Mouse (Mus musculus) adrenal gland (tissue): ENCODE measurements at regions not wholly inside any gene's neighbourhood (a gene's known extent, or its start where the extent isn't known, plus 50 kb on each side); places are given as distances from the start of the nearest gene placed in this dataset.

Experiments used
- intact Hi-C: fragments of 180-260 bp; cut with DNase I; formaldehyde crosslinking; loops from one replicate; pipeline ENCODE4 v1.15.1; 2025

GRCm38 (mm10) chr17:84031833-84032232 is 155.9 kb downstream of the Zfp36l2 start:
- intact Hi-C loops, result no loop called here

GRCm38 (mm10) chr17:84031381-84031780 is 156.4 kb downstream of the Zfp36l2 start:
- intact Hi-C loops, result no loop called here

GRCm38 (mm10) chr17:84030699-84031098 is 157.0 kb downstream of the Zfp36l2 start:
- intact Hi-C loops, result no loop called here

- intact Hi-C loops, result loop anchor here (1.0 to 10.0 kb wide), 3 partner anchors 86 to 366 kb away; no protein-coding TSS in a partner anchor
Measured at GRCm38 (mm10) chr17:84028157-84028970, 159.4 kb downstream of the Zfp36l2 start.

- intact Hi-C loops, result loop anchor here (10.0 kb wide), 1 partner anchor 368 kb away; no protein-coding TSS in a partner anchor
Measured at GRCm38 (mm10) chr17:84027275-84027674, 160.5 kb downstream of the Zfp36l2 start.

- intact Hi-C loops, result loop anchor here (10.0 kb wide), 1 partner anchor 369 kb away; no protein-coding TSS in a partner anchor
Measured at GRCm38 (mm10) chr17:84026110-84026509, 161.6 kb downstream of the Zfp36l2 start.

DNA sequence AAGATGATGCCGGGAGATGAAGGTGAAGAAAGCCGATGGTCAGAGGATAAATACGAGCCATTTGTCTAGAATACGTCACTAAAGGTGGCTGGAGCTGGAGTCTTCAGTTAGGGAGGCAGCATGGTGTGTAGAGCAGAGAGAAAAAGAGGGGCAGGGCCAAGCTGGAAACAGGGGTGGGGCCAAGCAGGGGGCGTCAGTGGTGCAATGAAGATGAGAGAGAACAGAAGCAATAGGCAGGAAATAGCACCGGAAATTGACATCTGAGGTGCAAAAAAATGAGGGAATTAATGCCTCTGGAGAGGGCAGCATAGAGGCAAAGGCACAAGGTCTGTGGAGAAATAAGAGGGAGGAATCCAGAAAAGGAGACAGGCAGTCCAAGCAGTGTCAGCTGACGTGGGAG is 165.4 kb downstream of the Zfp36l2 start:
- intact Hi-C loops, result loop anchor here (10.0 kb wide), 1 partner anchor 372 kb away; no protein-coding TSS in a partner anchor

GRCm38 (mm10) chr17:84018817-84019216 is 168.9 kb downstream of the Zfp36l2 start:
- intact Hi-C loops, result loop anchor here (10.0 kb wide), 1 partner anchor 124 kb away; no protein-coding TSS in a partner anchor

- intact Hi-C loops, result loop anchor here (10.0 kb wide), 1 partner anchor 123 kb away; no protein-coding TSS in a partner anchor
Measured at GRCm38 (mm10) chr17:84017891-84018290, 169.9 kb downstream of the Zfp36l2 start.

GRCm38 (mm10) chr17:84014287-84015039 is 166.7 kb upstream of the Haao start:
- intact Hi-C loops, result loop anchor here (10.0 kb wide), 1 partner anchor 120 kb away; no protein-coding TSS in a partner anchor

- intact Hi-C loops, result loop anchor here (10.0 kb wide), 1 partner anchor 116 kb away; no protein-coding TSS in a partner anchor
Measured at GRCm38 (mm10) chr17:84010492-84011060, 162.8 kb upstream of the Haao start.

DNA sequence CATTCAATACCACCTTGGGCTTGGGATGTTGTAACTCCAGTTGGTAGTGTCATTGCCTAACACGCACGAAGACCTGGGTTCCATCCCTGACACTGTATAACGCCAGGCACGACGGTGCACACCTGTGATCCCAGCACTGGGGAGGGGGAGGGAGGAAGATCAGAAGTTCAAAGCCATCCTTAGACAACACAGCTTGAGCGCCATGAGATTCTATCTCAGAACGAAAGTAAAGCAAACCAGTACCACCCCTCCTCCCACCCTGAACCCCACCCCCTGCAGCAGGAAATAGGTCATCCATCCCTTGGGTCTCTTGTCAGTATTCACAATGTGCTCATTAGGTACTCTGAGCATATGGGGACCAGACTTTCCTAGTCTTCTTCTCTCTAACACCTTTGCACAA is 162.2 kb upstream of the Haao start:
- intact Hi-C loops, result loop anchor here (10.0 kb wide), 1 partner anchor 115 kb away; no protein-coding TSS in a partner anchor

DNA sequence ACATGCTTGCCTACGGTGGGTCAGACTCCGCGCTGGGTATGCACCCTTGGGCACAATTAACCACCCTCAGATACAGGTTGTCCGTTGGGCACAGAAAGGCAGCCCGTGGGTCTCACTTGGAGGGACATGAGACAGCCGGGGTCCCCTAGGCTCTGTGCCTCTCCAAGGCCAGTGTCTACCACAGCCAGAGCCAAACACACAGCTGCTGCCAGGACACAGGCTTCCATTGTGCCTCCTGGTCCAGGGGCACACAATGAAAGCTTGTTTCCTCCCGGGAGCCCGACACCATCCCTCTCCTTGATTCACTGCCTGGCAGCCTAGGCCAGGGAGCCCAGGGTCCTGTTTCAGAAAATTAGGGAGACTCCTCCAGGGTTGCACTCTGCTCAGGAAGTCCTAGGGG is 161.4 kb upstream of the Haao start:
- intact Hi-C loops, result no loop called here

- intact Hi-C loops, result no loop called here
Measured at GRCm38 (mm10) chr17:84008682-84009052, 160.9 kb upstream of the Haao start.

- intact Hi-C loops, result no loop called here
Measured at GRCm38 (mm10) chr17:84008035-84008681, 160.4 kb upstream of the Haao start.

DNA sequence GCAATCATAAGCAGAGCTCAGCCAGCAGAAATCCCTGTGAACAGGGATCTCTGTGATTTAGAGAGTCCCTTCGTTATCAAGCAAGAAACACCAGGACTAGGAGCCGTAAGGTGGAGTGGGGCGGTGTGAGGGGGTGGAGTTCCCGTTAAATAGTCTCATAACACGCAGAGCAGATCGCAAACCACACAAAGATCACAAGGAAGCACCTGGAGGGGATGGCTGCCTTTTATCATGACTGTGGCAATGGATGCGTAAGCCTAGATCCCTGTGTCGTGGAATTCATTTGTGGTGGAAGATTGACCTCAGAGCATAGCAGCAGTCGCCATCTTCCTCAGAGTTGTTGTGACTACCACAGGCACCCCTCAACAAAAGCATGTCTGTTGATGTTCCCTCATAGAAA is 159.0 kb upstream of the Haao start:
- intact Hi-C loops, result no loop called here

GRCm38 (mm10) chr17:84004237-84004636 is 156.5 kb upstream of the Haao start:
- intact Hi-C loops, result no loop called here

DNA sequence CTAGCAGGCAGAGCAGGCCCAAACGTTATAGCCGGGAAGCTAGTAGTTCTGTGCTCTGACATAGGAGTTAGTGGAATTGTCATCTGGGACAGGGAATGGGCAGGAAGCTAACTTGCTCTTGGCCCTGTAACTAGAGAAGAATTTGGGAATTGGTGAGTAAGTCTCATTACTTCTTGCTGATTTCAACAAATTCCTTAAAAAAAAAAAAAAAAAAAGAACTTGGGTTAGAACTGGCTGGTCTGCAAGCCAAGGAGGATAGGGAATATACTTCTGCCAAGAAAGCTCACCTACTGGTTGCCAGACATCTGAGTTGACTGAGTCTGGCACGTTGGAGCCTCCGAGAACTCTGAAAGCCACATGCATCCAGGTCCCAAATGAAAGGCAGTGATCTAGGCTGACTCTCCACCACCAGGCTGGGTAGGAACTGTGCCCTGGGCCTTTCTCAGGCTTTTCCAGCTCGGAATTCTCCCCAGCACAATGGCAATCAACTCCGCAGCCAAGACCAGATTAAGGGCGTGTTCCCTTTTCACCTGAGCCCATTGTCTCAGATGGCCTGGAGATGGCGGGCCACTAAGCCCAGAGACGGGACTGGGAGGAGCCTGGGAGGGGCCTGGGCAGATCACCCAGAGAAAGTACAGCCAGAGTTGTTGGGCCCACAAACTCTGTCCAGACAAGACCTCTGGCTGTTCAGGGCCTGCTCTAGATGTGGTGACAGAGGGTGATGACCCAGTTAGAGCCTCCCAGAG is 155.9 kb upstream of the Haao start:
- intact Hi-C loops, result no loop called here

- intact Hi-C loops, result no loop called here
Measured at GRCm38 (mm10) chr17:84002939-84003338, 155.2 kb upstream of the Haao start.

DNA sequence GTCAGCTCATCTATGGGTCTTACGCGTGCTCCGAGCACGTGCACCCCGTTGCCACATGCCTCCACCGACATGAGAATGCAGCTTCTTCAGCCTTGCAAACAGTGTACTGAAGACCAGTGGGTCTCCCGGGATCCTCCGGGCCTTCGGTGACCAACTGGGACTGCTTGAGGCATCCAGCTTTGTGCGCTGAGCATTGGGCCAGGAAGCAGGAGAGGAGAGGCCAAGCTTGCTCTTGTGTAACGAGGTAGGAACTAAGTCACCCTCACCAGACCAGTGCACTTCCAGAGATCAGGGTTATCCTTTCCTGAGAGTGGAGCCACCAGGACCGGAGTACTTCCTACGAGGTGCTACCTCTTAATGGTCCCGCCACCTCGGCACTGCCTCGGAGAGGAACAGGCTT is 154.6 kb upstream of the Haao start:
- intact Hi-C loops, result no loop called here
